Mouse (Mus musculus): ENCODE data around the gene Slc13a2.

- peak; percentile 42; the same call in 1 of the 2 replicates for TF ChIP-seq CTCF (IDR thresholded peaks at IDR 0.05; ENCODE audit: borderline replicate concordance, insufficient read depth, low read length)
- no peak for TF ChIP-seq POLR2A (IDR thresholded peaks at IDR 0.05; ENCODE audit: low read depth, low read length)
These were observed 66.4 kb downstream of the Slc13a2 start for GRCm38 (mm10) chr11:78355471-78356238.

Data from embryonic fibroblast, embryonic 13.5 days (primary cell).